Mouse (Mus musculus): ENCODE data around the gene Pde6h.

GRCm38 (mm10) chr6:136988536-136989060, 65.0 kb downstream of the Pde6h start:
- TF ChIP-seq CTCF (IDR thresholded peaks at IDR 0.05; ENCODE audit: borderline replicate concordance, insufficient read depth, low read length): no peak
- TF ChIP-seq POLR2A (IDR thresholded peaks at IDR 0.05; ENCODE audit: low read depth, low read length): no peak
